In the genomic region with DNA sequence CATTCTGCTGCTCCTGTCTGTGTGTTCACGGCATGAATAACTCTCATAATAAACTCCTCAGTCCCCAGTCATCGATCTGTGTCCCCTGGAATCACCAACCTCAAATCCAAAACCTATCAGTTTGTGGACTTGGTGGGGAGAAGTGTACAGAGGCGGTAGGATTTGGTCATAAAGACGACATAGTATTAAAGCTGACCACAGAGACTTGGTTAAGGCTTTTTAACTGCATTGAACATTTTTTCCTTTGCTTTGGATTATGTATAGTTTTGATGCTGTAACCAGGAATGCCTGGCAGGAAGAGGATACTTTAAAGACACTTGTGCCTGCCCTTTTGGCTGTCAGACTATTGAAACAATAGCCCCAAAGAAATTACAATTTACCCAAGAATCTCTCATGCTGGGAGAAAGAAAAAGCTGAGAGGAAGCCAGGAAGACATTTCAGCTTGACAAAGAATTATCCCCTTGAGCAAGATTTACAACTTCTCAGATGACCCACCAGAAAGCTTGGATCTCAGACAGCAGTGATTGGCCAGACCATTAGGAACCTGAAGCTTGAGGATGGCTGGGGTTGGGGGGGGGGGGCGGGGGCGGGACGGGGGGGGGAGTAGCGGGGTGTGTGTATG, we compare ENCODE assay signal across 12 mouse cellular contexts. TPM values are rescaled to one million over a fixed set of nuclear protein-coding genes. Genes with fewer than 3 reads are reported as not detected.
DNase-seq lines count a peak whose midpoint lies in the region; ATAC-seq lines count a peak whose summit lies in the region.
"Had no signal": no experiment of that assay in that cellular context is flagged by ENCODE, and none has a peak within 500 bp of the region (broad histone marks: within the 10 kb centered on the region; RNA-seq: fewer than 3 reads in every experiment).

No protein-coding gene starts in this region.

- peak; percentile 49 for DNase-seq in forebrain, embryonic 11.5 days (ENCODE audit: low spot score)
- DNase-seq in forebrain, embryonic 14.5 days (ENCODE audit: low spot score): no peak
- no peak for DNase-seq in liver, embryonic 13.5 days
- no peak for DNase-seq in liver
- DNase-seq in hindbrain, embryonic 14.5 days (ENCODE audit: low spot score): no peak
- no peak for DNase-seq in layer of hippocampus, adult 9-11 months
- no peak for DNase-seq in spleen, postnatal 4 days (ENCODE audit: low spot score in 2 of 2)
- DNase-seq: heart, adult 18-20 months had no signal

- WGBS in forebrain, embryonic 11.5 days: 57% methylated on average over 8 of the region's 8 CpGs
- WGBS in forebrain, embryonic 14.5 days: 58% methylated on average over 8 of the region's 8 CpGs
- WGBS in liver, embryonic 13.5 days (ENCODE audit: insufficient replicate concordance): 36% methylated on average over 8 of the region's 8 CpGs
- 63% methylated on average over 8 of the region's 8 CpGs for WGBS in hindbrain, embryonic 14.5 days
- 62% methylated on average over 8 of the region's 8 CpGs for WGBS in neural tube, embryonic 13.5 days

- no peak overlapping the region for H3K4me2 ChIP-seq in forebrain, embryonic 11.5 days (ENCODE audit: low read depth, low read length, severe bottlenecking)
- H3K4me2 ChIP-seq in forebrain, embryonic 14.5 days (ENCODE audit: low read length): no peak overlapping the region
- no peak overlapping the region for H3K4me2 ChIP-seq in liver, embryonic 13.5 days
- H3K4me2 ChIP-seq in hindbrain, embryonic 14.5 days (replicated peaks): no peak overlapping the region
- H3K4me2 ChIP-seq in neural tube, embryonic 13.5 days: no peak overlapping the region
- H3K4me2 ChIP-seq: forebrain, embryonic 13.5 days; kidney, embryonic 15.5 days had no signal

- no peak overlapping the region for H3K9ac ChIP-seq in forebrain, embryonic 11.5 days (ENCODE audit: low read length)
- no peak overlapping the region for H3K9ac ChIP-seq in forebrain, embryonic 14.5 days (ENCODE audit: low read length)
- no peak overlapping the region for H3K9ac ChIP-seq in liver, embryonic 13.5 days
- H3K9ac ChIP-seq in hindbrain, embryonic 14.5 days: no peak overlapping the region
- H3K9ac ChIP-seq in neural tube, embryonic 13.5 days: no peak overlapping the region
- H3K9ac ChIP-seq: forebrain, embryonic 13.5 days; kidney, embryonic 15.5 days had no signal

- no peak overlapping the region for H3K4me3 ChIP-seq in forebrain, embryonic 11.5 days (ENCODE audit: low read depth, low read length)
- H3K4me3 ChIP-seq in forebrain, embryonic 14.5 days (ENCODE audit: low read depth, low read length): no peak overlapping the region
- no peak overlapping the region for H3K4me3 ChIP-seq in liver, embryonic 13.5 days (replicated peaks)
- no peak overlapping the region for H3K4me3 ChIP-seq in hindbrain, embryonic 14.5 days (replicated peaks; ENCODE audit: low read length)
- H3K4me3 ChIP-seq in neural tube, embryonic 13.5 days: no peak overlapping the region
- H3K4me3 ChIP-seq: forebrain, embryonic 13.5 days; kidney, embryonic 15.5 days had no signal

- no peaks in the 10 kb centered on the region for H3K36me3 ChIP-seq in forebrain, embryonic 11.5 days (ENCODE audit: control insufficient read depth, insufficient read depth, low read length)
- H3K36me3 ChIP-seq in forebrain, embryonic 14.5 days (ENCODE audit: control insufficient read depth, insufficient read depth, low read length): no peaks in the 10 kb centered on the region
- H3K36me3 ChIP-seq in liver, embryonic 13.5 days: no peaks in the 10 kb centered on the region
- H3K36me3 ChIP-seq in hindbrain, embryonic 14.5 days (replicated peaks; ENCODE audit: control insufficient read depth, insufficient read depth): no peaks in the 10 kb centered on the region
- no peaks in the 10 kb centered on the region for H3K36me3 ChIP-seq in neural tube, embryonic 13.5 days
- H3K36me3 ChIP-seq: kidney, embryonic 15.5 days had no signal

- H3K9me3 ChIP-seq in forebrain, embryonic 11.5 days (ENCODE audit: control insufficient read depth, low read length): peaks cover 30% of the 10 kb centered on the region; the same call in 1 of the 2 replicates
- peaks cover 50% of the 10 kb centered on the region for H3K9me3 ChIP-seq in forebrain, embryonic 14.5 days (replicated peaks; ENCODE audit: control insufficient read depth, low read length)
- H3K9me3 ChIP-seq in liver, embryonic 13.5 days (replicated peaks): peaks cover 43% of the 10 kb centered on the region
- H3K9me3 ChIP-seq in hindbrain, embryonic 14.5 days (ENCODE audit: control insufficient read depth, low read length): peaks cover 69% of the 10 kb centered on the region
- H3K9me3 ChIP-seq in neural tube, embryonic 13.5 days: peaks cover 56% of the 10 kb centered on the region

- no peaks in the 10 kb centered on the region for H3K27me3 ChIP-seq in forebrain, embryonic 11.5 days (ENCODE audit: control insufficient read depth, insufficient read depth, low read length)
- no peaks in the 10 kb centered on the region for H3K27me3 ChIP-seq in forebrain, embryonic 14.5 days (replicated peaks; ENCODE audit: control insufficient read depth, insufficient read depth, low read length)
- no peaks in the 10 kb centered on the region for H3K27me3 ChIP-seq in liver, embryonic 13.5 days
- no peaks in the 10 kb centered on the region for H3K27me3 ChIP-seq in hindbrain, embryonic 14.5 days (ENCODE audit: control insufficient read depth, insufficient read depth, low read length)
- H3K27me3 ChIP-seq in neural tube, embryonic 13.5 days: no peaks in the 10 kb centered on the region
- H3K27me3 ChIP-seq: forebrain, embryonic 13.5 days; kidney, embryonic 15.5 days had no signal

- no peak overlapping the region for H3K27ac ChIP-seq in forebrain, embryonic 11.5 days (ENCODE audit: low read depth, low read length)
- H3K27ac ChIP-seq in forebrain, embryonic 14.5 days (ENCODE audit: low read depth, low read length): no peak overlapping the region
- H3K27ac ChIP-seq in liver, embryonic 13.5 days: no peak overlapping the region
- no peak overlapping the region for H3K27ac ChIP-seq in hindbrain, embryonic 14.5 days
- H3K27ac ChIP-seq in neural tube, embryonic 13.5 days (replicated peaks): no peak overlapping the region
- H3K27ac ChIP-seq: forebrain, embryonic 13.5 days; kidney, embryonic 15.5 days had no signal

- H3K4me1 ChIP-seq in forebrain, embryonic 11.5 days (replicated peaks; ENCODE audit: control insufficient read depth, insufficient read depth, low read length): no peaks in the 10 kb centered on the region
- H3K4me1 ChIP-seq in forebrain, embryonic 14.5 days (ENCODE audit: control insufficient read depth, insufficient read depth, low read length): no peaks in the 10 kb centered on the region
- H3K4me1 ChIP-seq in liver, embryonic 13.5 days (replicated peaks): no peaks in the 10 kb centered on the region
- H3K4me1 ChIP-seq in hindbrain, embryonic 14.5 days (replicated peaks; ENCODE audit: control insufficient read depth, insufficient read depth, low read length): no peaks in the 10 kb centered on the region
- no peaks in the 10 kb centered on the region for H3K4me1 ChIP-seq in neural tube, embryonic 13.5 days (replicated peaks)
- H3K4me1 ChIP-seq: forebrain, embryonic 13.5 days; kidney, embryonic 15.5 days had no signal

- ATAC-seq in forebrain, embryonic 11.5 days (replicated peaks; ENCODE audit: low FRiP score): peak; percentile 16
- no peak for ATAC-seq in forebrain, embryonic 14.5 days
- peak; percentile 26 for ATAC-seq in liver, embryonic 13.5 days (ENCODE audit: low read depth)
- ATAC-seq in hindbrain, embryonic 14.5 days (ENCODE audit: low FRiP score): peak; percentile 22
- ATAC-seq in neural tube, embryonic 13.5 days (ENCODE audit: low read depth): 0 out of 2 replicates have a peak, but pooled peaks have one; percentile 29
- ATAC-seq: forebrain, embryonic 13.5 days had no signal

RNA-seq across cellular contexts. Expression of a gene that starts 56.2 kb away (rescaled TPM):
- 0.20 TPM in 1 of 2 replicates, not detected in the other for polyA plus RNA-seq in forebrain, embryonic 11.5 days (2014; fragmentation: Nextera tagmentation; extraction: Ambion mirVana)
- polyA plus RNA-seq in forebrain, embryonic 14.5 days (2014; fragmentation: Nextera tagmentation; extraction: Ambion mirVana): not detected in 2 replicates
- polyA plus RNA-seq in liver, embryonic 13.5 days (2015; fragmentation: Nextera tagmentation; extraction: Ambion mirVana): 0.16 and 0.38 TPM in 2 replicates
- not detected in 2 replicates for polyA plus RNA-seq in hindbrain, embryonic 14.5 days (2014; fragmentation: Nextera tagmentation; extraction: Ambion mirVana)
- not detected in 2 replicates for polyA plus RNA-seq in neural tube, embryonic 13.5 days (2015; fragmentation: Nextera tagmentation; extraction: Ambion mirVana)
- polyA plus RNA-seq: cortical plate, adult 2 months; forebrain, embryonic 13.5 days; kidney, embryonic 15.5 days had no signal
